Mouse (Mus musculus) hindbrain, embryonic 10.5 days (tissue): ENCODE results near the gene Radil. TPM values are rescaled to one million over a fixed set of nuclear protein-coding genes. Genes with fewer than 3 reads are reported as not detected.

Experiments used
- polyA plus RNA-seq: library from polyadenylated mRNA; unstranded; fragments of >200 nt; fragmentation: Nextera tagmentation; extraction: Ambion mirVana; gene quantifications from 2 replicates; pipeline ENCODE4 v1.2.1, GENCODE M21; 2016

Gene Radil
- polyA plus RNA-seq, 1 experiment from 2014 or later: 5.5 TPM

Other genes with a start within 250 kb of the Radil start
- gene Foxk1, start 149.6 kb downstream of the Radil start, polyA plus RNA-seq: 5.2 and 5.5 TPM in 2 replicates
- 13.5 and 16.9 TPM in 2 replicates for gene Ap5z1, start 87.2 kb downstream of the Radil start, polyA plus RNA-seq
- gene Papolb, start 21.0 kb downstream of the Radil start, polyA plus RNA-seq: 0.15 and 0.27 TPM in 2 replicates
- gene Mmd2, start 57.7 kb upstream of the Radil start, polyA plus RNA-seq: 4.3 and 4.7 TPM in 2 replicates
- gene Wipi2, start 76.6 kb upstream of the Radil start, polyA plus RNA-seq: 55.6 and 61.6 TPM in 2 replicates
- 21.8 and 42.3 TPM in 2 replicates for gene Slc29a4, start 141.4 kb upstream of the Radil start, polyA plus RNA-seq